In genomic region chr15:6635405-6635804, GRCm38 (mm10) we compare ENCODE assay signal across 28 mouse cellular contexts.
A peak's percentile ranks its signal among the peaks of the same experiment; 100 is the strongest.
DNase-seq lines count a peak whose midpoint lies in the region; ATAC-seq and TF ChIP-seq lines count a peak whose summit lies in the region.
"Had no signal": no experiment of that assay in that cellular context is flagged by ENCODE, and none has a peak within 500 bp of the region (broad histone marks: within the 10 kb centered on the region; RNA-seq: fewer than 3 reads in every experiment).

No protein-coding gene starts in this region.

- H3K36me3 ChIP-seq in C2C12 (ENCODE audit: control insufficient read depth, insufficient read depth): no peaks in the 10 kb centered on the region
- no peaks in the 10 kb centered on the region for H3K36me3 ChIP-seq in stomach, embryonic 15.5 days
- no peaks in the 10 kb centered on the region for H3K36me3 ChIP-seq in midbrain, embryonic 16.5 days (ENCODE audit: control insufficient read depth, insufficient read depth, low read length)
- no peaks in the 10 kb centered on the region for H3K36me3 ChIP-seq in hindbrain, embryonic 10.5 days
- H3K36me3 ChIP-seq in liver, embryonic 11.5 days (ENCODE audit: control insufficient read depth, insufficient read depth, low read length): no peaks in the 10 kb centered on the region
- H3K36me3 ChIP-seq: embryonic facial prominence, embryonic 10.5 days; embryonic facial prominence, embryonic 13.5 days; intestine, embryonic 15.5 days had no signal

- peak; percentile 81 for DNase-seq in 3T3-L1 (ENCODE audit: low read depth, low spot score)
- DNase-seq in hindbrain, embryonic 10.5 days (ENCODE audit: low spot score): no peak
- DNase-seq in liver, embryonic 11.5 days (ENCODE audit: low spot score): no peak
- DNase-seq: adrenal gland, adult 8-10 months; adrenal gland, postnatal 25 days; cerebellum, adult 11-12 months; cerebellum, adult 8-10 months; cerebellum, postnatal 10 days; cerebellum, postnatal 36 days; embryo, embryonic 11 days; forebrain, postnatal 0 days; gastrocnemius, adult 2 months; gastrocnemius, postnatal 14 days; heart, adult 11 months; heart, postnatal 36 days had no signal

- no peak for TF ChIP-seq CTCF in C2C12 (IDR thresholded peaks at IDR 0.05; ENCODE audit: control insufficient read depth, insufficient read depth, insufficient read length)
- TF ChIP-seq CTCF in embryonic fibroblast, embryonic 13.5 days (IDR thresholded peaks at IDR 0.05; ENCODE audit: borderline replicate concordance, insufficient read depth, low read length): no peak

- WGBS in stomach, embryonic 15.5 days: 38% methylated on average over 3 of the region's 3 CpGs
- WGBS in midbrain, embryonic 16.5 days: 80% methylated on average over 3 of the region's 3 CpGs
- WGBS in hindbrain, embryonic 10.5 days: 74% methylated on average over 3 of the region's 3 CpGs
- whole genome bisulfite sequencing in liver, embryonic 11.5 days: 81% methylated on average over 3 of the region's 3 CpGs

- H3K9ac ChIP-seq in stomach, embryonic 15.5 days: no peak overlapping the region
- no peak overlapping the region for H3K9ac ChIP-seq in midbrain, embryonic 16.5 days (ENCODE audit: low read depth, low read length)
- H3K9ac ChIP-seq in liver, embryonic 11.5 days (ENCODE audit: low read depth, low read length): no peak overlapping the region
- H3K9ac ChIP-seq: embryonic facial prominence, embryonic 13.5 days; forebrain, postnatal 0 days; hindbrain, embryonic 14.5 days; intestine, embryonic 15.5 days had no signal

- no peak for ATAC-seq in stomach, embryonic 15.5 days (ENCODE audit: insufficient read depth, low FRiP score, low read depth)
- ATAC-seq in midbrain, embryonic 16.5 days: no peak
- no peak for ATAC-seq in liver, embryonic 11.5 days (replicated peaks; ENCODE audit: low FRiP score)
- ATAC-seq: activated CD4-positive, CD25-positive, alpha-beta regulatory T cell, adult 4 months; forebrain, embryonic 14.5 days; forebrain, postnatal 0 days; intestine, embryonic 15.5 days had no signal

- no peak overlapping the region for H3K4me3 ChIP-seq in C2C12 (ENCODE audit: insufficient read depth, poor library complexity, severe bottlenecking)
- H3K4me3 ChIP-seq in embryonic fibroblast, embryonic 13.5 days (ENCODE audit: insufficient read depth, low read length): no peak overlapping the region
- H3K4me3 ChIP-seq in stomach, embryonic 15.5 days (replicated peaks): no peak overlapping the region
- H3K4me3 ChIP-seq in midbrain, embryonic 16.5 days (ENCODE audit: low read depth, low read length): no peak overlapping the region
- H3K4me3 ChIP-seq in hindbrain, embryonic 10.5 days: no peak overlapping the region
- no peak overlapping the region for H3K4me3 ChIP-seq in liver, embryonic 11.5 days (ENCODE audit: low read depth, low read length)
- H3K4me3 ChIP-seq: embryonic facial prominence, embryonic 10.5 days; embryonic facial prominence, embryonic 13.5 days; gastrocnemius, adult 2 months; intestine, embryonic 15.5 days had no signal

- no peak overlapping the region for H3K4me2 ChIP-seq in stomach, embryonic 15.5 days
- no peak overlapping the region for H3K4me2 ChIP-seq in midbrain, embryonic 16.5 days (ENCODE audit: low read length)
- H3K4me2 ChIP-seq in liver, embryonic 11.5 days: no peak overlapping the region
- H3K4me2 ChIP-seq: embryonic facial prominence, embryonic 13.5 days; heart, embryonic 11.5 days; hindbrain, embryonic 14.5 days; intestine, embryonic 15.5 days had no signal

- no peaks in the 10 kb centered on the region for H3K9me3 ChIP-seq in stomach, embryonic 15.5 days
- no peaks in the 10 kb centered on the region for H3K9me3 ChIP-seq in midbrain, embryonic 16.5 days (replicated peaks; ENCODE audit: control insufficient read depth, low read length, poor library complexity, severe bottlenecking)
- H3K9me3 ChIP-seq in hindbrain, embryonic 10.5 days: no peaks in the 10 kb centered on the region
- H3K9me3 ChIP-seq in liver, embryonic 11.5 days (ENCODE audit: control insufficient read depth, low read length): no peaks in the 10 kb centered on the region
- H3K9me3 ChIP-seq: embryonic facial prominence, embryonic 10.5 days; embryonic facial prominence, embryonic 13.5 days; G1E; intestine, embryonic 15.5 days had no signal

- TF ChIP-seq POLR2A in embryonic fibroblast, embryonic 13.5 days (IDR thresholded peaks at IDR 0.05; ENCODE audit: low read depth, low read length): no peak

- peak overlapping the region; percentile 100 for H3K27ac ChIP-seq in embryonic fibroblast, embryonic 13.5 days (ENCODE audit: insufficient read depth, low read length)
- H3K27ac ChIP-seq in stomach, embryonic 15.5 days: peak overlapping the region; percentile 46; the same call in 1 of the 2 replicates
- no peak overlapping the region for H3K27ac ChIP-seq in midbrain, embryonic 16.5 days (ENCODE audit: low read length)
- no peak overlapping the region for H3K27ac ChIP-seq in hindbrain, embryonic 10.5 days
- H3K27ac ChIP-seq in liver, embryonic 11.5 days (ENCODE audit: low read depth, low read length): no peak overlapping the region
- H3K27ac ChIP-seq: embryonic facial prominence, embryonic 10.5 days; embryonic facial prominence, embryonic 13.5 days; gastrocnemius, adult 2 months; hindbrain, embryonic 14.5 days; intestine, embryonic 15.5 days had no signal

- H3K4me1 ChIP-seq in embryonic fibroblast, embryonic 13.5 days (ENCODE audit: control insufficient read depth, insufficient read depth, low read length): peaks cover 7% of the 10 kb centered on the region
- no peaks in the 10 kb centered on the region for H3K4me1 ChIP-seq in stomach, embryonic 15.5 days
- H3K4me1 ChIP-seq in midbrain, embryonic 16.5 days (ENCODE audit: control insufficient read depth, insufficient read depth, low read length): no peaks in the 10 kb centered on the region
- H3K4me1 ChIP-seq in hindbrain, embryonic 10.5 days (replicated peaks): no peaks in the 10 kb centered on the region
- H3K4me1 ChIP-seq in liver, embryonic 11.5 days (replicated peaks; ENCODE audit: control insufficient read depth, insufficient read depth, low read length): no peaks in the 10 kb centered on the region
- H3K4me1 ChIP-seq: embryonic facial prominence, embryonic 10.5 days; embryonic facial prominence, embryonic 13.5 days; intestine, embryonic 15.5 days had no signal

- H3K79me3 ChIP-seq in C2C12 (ENCODE audit: low read depth): no peaks in the 10 kb centered on the region

- H3K79me2 ChIP-seq in C2C12 (ENCODE audit: control insufficient read depth, insufficient read depth): no peaks in the 10 kb centered on the region

- H3ac ChIP-seq in C2C12 (ENCODE audit: control insufficient read depth, insufficient read length, low read depth): no peak overlapping the region

- no peaks in the 10 kb centered on the region for H3K27me3 ChIP-seq in C2C12 (ENCODE audit: control insufficient read depth, insufficient read depth, insufficient read length)
- H3K27me3 ChIP-seq in stomach, embryonic 15.5 days (replicated peaks): no peaks in the 10 kb centered on the region
- H3K27me3 ChIP-seq in midbrain, embryonic 16.5 days (ENCODE audit: control insufficient read depth, insufficient read depth, low read depth, low read length): no peaks in the 10 kb centered on the region
- H3K27me3 ChIP-seq in hindbrain, embryonic 10.5 days (ENCODE audit: insufficient read depth, poor library complexity, severe bottlenecking): no peaks in the 10 kb centered on the region
- no peaks in the 10 kb centered on the region for H3K27me3 ChIP-seq in liver, embryonic 11.5 days (replicated peaks; ENCODE audit: control insufficient read depth, insufficient read depth, low read length)
- H3K27me3 ChIP-seq: CH12.LX; embryonic facial prominence, embryonic 13.5 days; intestine, embryonic 15.5 days had no signal

TF ChIP-seq in C2C12, 6 proteins besides CTCF, POLR2A, EP300 and RAD21:
- TF ChIP-seq USF1 (IDR thresholded peaks at IDR 0.05; ENCODE audit: low read depth) (no peak), FOSL1 (IDR thresholded peaks at IDR 0.05; ENCODE audit: insufficient read depth, low read length, poor library complexity, severe bottlenecking) (no peak), MAX (IDR thresholded peaks at IDR 0.05) (no peak), CEBPB (IDR thresholded peaks at IDR 0.05; ENCODE audit: low read depth) (no peak), MYOG (IDR thresholded peaks at IDR 0.05; ENCODE audit: control insufficient read depth, extremely low read depth, insufficient read length) (no peak), MYOD1 (IDR thresholded peaks at IDR 0.05; ENCODE audit: control insufficient read depth, insufficient read length, low read depth) (peak; percentile 9)

Comparison
In these comparisons a context has a peak if more than half of its experiments do, and no peak if none do; other contexts are left out.
1. H3K27ac ChIP-seq: peak in embryonic fibroblast, embryonic 13.5 days (single experiment) and stomach, embryonic 15.5 days (single experiment); none in midbrain, embryonic 16.5 days (single experiment), hindbrain, embryonic 10.5 days (single experiment) and liver, embryonic 11.5 days (single experiment).